Mouse (Mus musculus) hindbrain, embryonic 14.5 days (tissue): ENCODE measurements around the gene Oca2. TPM values are rescaled to one million over a fixed set of nuclear protein-coding genes. Genes with fewer than 3 reads are reported as not detected.

Experiments used
- ATAC-seq: fragments of 200-750 bp; cut with Nextera tagmentation; 2 replicates; pipeline ENCODE4 v1.8.0; 2017; ENCODE audit warnings: moderate number of reproducible peaks, mild to moderate bottlenecking, moderate TSS enrichment, moderate library complexity; ENCODE audit not compliant: low FRiP score
- DNase-seq: peaks from one replicate; pipeline ENCODE4 v3.0.0-alpha.2; 2015; ENCODE audit warnings: low spot score
- H3K27ac ChIP-seq: fragments of 300-500 bp; sonication (generic); 2 replicates; pipeline ENCODE4 v1.5.1; 2014; ENCODE audit warnings: mild to moderate bottlenecking, moderate library complexity
- H3K27me3 ChIP-seq: fragments of 300-500 bp; sonication (generic); 2 replicates; pipeline ENCODE4 v1.6.1; 2014; ENCODE audit warnings: mild to moderate bottlenecking, low read length, mixed read lengths; ENCODE audit not compliant: control insufficient read depth, insufficient read depth
- H3K36me3 ChIP-seq: fragments of 300-500 bp; sonication (generic); replicated peaks from 2 replicates; pipeline ENCODE4 v1.6.1; 2014; ENCODE audit not compliant: control insufficient read depth, insufficient read depth
- H3K4me1 ChIP-seq: fragments of 300-500 bp; sonication (generic); replicated peaks from 2 replicates; pipeline ENCODE4 v1.6.1; 2014; ENCODE audit warnings: antibody characterized with exemption, low read length, mixed read lengths; ENCODE audit not compliant: control insufficient read depth, insufficient read depth
- H3K4me2 ChIP-seq: fragments of 300-500 bp; sonication (generic); replicated peaks from 2 replicates; pipeline ENCODE4 v1.6.1; 2014; ENCODE audit warnings: mild to moderate bottlenecking, moderate library complexity
- H3K4me3 ChIP-seq: fragments of 300-500 bp; sonication (generic); replicated peaks from 2 replicates; pipeline ENCODE4 v1.5.1; 2014; ENCODE audit warnings: mild to moderate bottlenecking, low read length
- H3K9ac ChIP-seq: fragments of 300-500 bp; sonication (generic); 2 replicates; pipeline ENCODE4 v1.6.1; 2014
- H3K9me3 ChIP-seq: fragments of 300-500 bp; sonication (generic); 2 replicates; pipeline ENCODE4 v1.6.1; 2016; ENCODE audit warnings: low read length; ENCODE audit not compliant: control insufficient read depth
- WGBS: fragments of 180-500 bp; shearing (Covaris S2); extraction: QIAGEN DNeasy Blood & Tissue Kit; methylation state at CpG from one replicate; pipeline ENCODE4 v1.1.7; 2014; 5-methylcytosine and 5-hydroxymethylcytosine counted together
- polyA plus RNA-seq: library from polyadenylated mRNA; unstranded; fragments of >200 nt; fragmentation: Nextera tagmentation; extraction: Ambion mirVana; gene quantifications from 2 replicates; pipeline ENCODE4 v1.2.1, GENCODE M21; 2014

Oca2 gene
- polyA plus RNA-seq, 1 experiment from 2014 or later = 2.1 TPM

- no peak for ATAC-seq
- no peaks in the 10 kb centered on the region for H3K9me3 ChIP-seq
- DNase-seq = no peak
- peaks cover 27% of the 10 kb centered on the region for H3K36me3 ChIP-seq
- no peak overlapping the region for H3K9ac ChIP-seq
- WGBS = 78% methylated on average over 3 of the region's 3 CpGs
- H3K4me2 ChIP-seq = no peak overlapping the region
- H3K27me3 ChIP-seq = no peaks in the 10 kb centered on the region
- no peak overlapping the region for H3K27ac ChIP-seq
- H3K4me1 ChIP-seq = no peaks in the 10 kb centered on the region
- H3K4me3 ChIP-seq = no peak overlapping the region
Observed at GRCm38 (mm10) chr7:56236617-56237016, 2.9 kb upstream of the Oca2 start.

- Histone ChIP-seq H3K4me2 (no peak overlapping the region), H3K9ac (no peak overlapping the region), H3K27ac (no peak overlapping the region), H3K4me3 (no peak overlapping the region), H3K9me3 (no peaks in the 10 kb centered on the region), H3K4me1 (no peaks in the 10 kb centered on the region), H3K27me3 (no peaks in the 10 kb centered on the region), H3K36me3 (no peaks in the 10 kb centered on the region)
- DNase-seq = no peak
- 88% methylated on average over 10 of the region's 10 CpGs for WGBS
- no peak for ATAC-seq
Observed at GRCm38 (mm10) chr7:56254568-56254967, 15.0 kb downstream of the Oca2 start.

- no peak overlapping the region for H3K4me2 ChIP-seq
- no peaks in the 10 kb centered on the region for H3K36me3 ChIP-seq
- no peak overlapping the region for H3K27ac ChIP-seq
- no peak for ATAC-seq
- no peak for DNase-seq
- no peaks in the 10 kb centered on the region for H3K4me1 ChIP-seq
- no peak overlapping the region for H3K9ac ChIP-seq
- no peaks in the 10 kb centered on the region for H3K27me3 ChIP-seq
- H3K9me3 ChIP-seq = no peaks in the 10 kb centered on the region
- WGBS = 64% methylated on average over 3 of the region's 3 CpGs
- no peak overlapping the region for H3K4me3 ChIP-seq
Observed at GRCm38 (mm10) chr7:56257875-56258441, 18.4 kb downstream of the Oca2 start.

- no peak for ATAC-seq
- 76% methylated on average over 2 of the region's 2 CpGs for WGBS
- Histone ChIP-seq H3K4me2 (no peak overlapping the region), H3K27me3 (no peaks in the 10 kb centered on the region), H3K9ac (no peak overlapping the region), H3K27ac (no peak overlapping the region), H3K9me3 (no peaks in the 10 kb centered on the region), H3K4me1 (no peaks in the 10 kb centered on the region), H3K4me3 (no peak overlapping the region), H3K36me3 (no peaks in the 10 kb centered on the region)
- DNase-seq = no peak
Observed at GRCm38 (mm10) chr7:56277506-56277905, 37.9 kb downstream of the Oca2 start.

GRCm38 (mm10) chr7:56291468-56292115 is 52.0 kb downstream of the Oca2 start:
- Histone ChIP-seq H3K36me3 (no peaks in the 10 kb centered on the region), H3K27me3 (no peaks in the 10 kb centered on the region), H3K4me3 (no peak overlapping the region), H3K9ac (no peak overlapping the region), H3K9me3 (no peaks in the 10 kb centered on the region), H3K4me1 (no peaks in the 10 kb centered on the region), H3K4me2 (no peak overlapping the region), H3K27ac (no peak overlapping the region)
- WGBS = 35% methylated on average over 6 of the region's 6 CpGs
- ATAC-seq = peak; percentile 86
- DNase-seq = peak; percentile 93

- Histone ChIP-seq H3K27me3 (no peaks in the 10 kb centered on the region), H3K36me3 (no peaks in the 10 kb centered on the region), H3K4me2 (no peak overlapping the region), H3K9me3 (no peaks in the 10 kb centered on the region), H3K27ac (no peak overlapping the region), H3K4me1 (no peaks in the 10 kb centered on the region), H3K9ac (no peak overlapping the region), H3K4me3 (no peak overlapping the region)
- WGBS = 14% methylated on average over 1 of the region's 1 CpGs
- DNase-seq (no peak), ATAC-seq (no peak)
Observed at GRCm38 (mm10) chr7:56304408-56304807, 64.8 kb downstream of the Oca2 start.

GRCm38 (mm10) chr7:56314358-56314757 is 74.8 kb downstream of the Oca2 start:
- no peak overlapping the region for H3K4me2 ChIP-seq
- ATAC-seq (no peak), DNase-seq (no peak)
- no peak overlapping the region for H3K4me3 ChIP-seq
- H3K9me3 ChIP-seq = no peaks in the 10 kb centered on the region
- no peaks in the 10 kb centered on the region for H3K36me3 ChIP-seq
- WGBS = 74% methylated on average over 5 of the region's 5 CpGs
- H3K27me3 ChIP-seq = no peaks in the 10 kb centered on the region
- no peak overlapping the region for H3K9ac ChIP-seq
- H3K4me1 ChIP-seq = no peaks in the 10 kb centered on the region
- H3K27ac ChIP-seq = no peak overlapping the region

- no peak overlapping the region for H3K27ac ChIP-seq
- no peaks in the 10 kb centered on the region for H3K9me3 ChIP-seq
- H3K4me2 ChIP-seq = no peak overlapping the region
- H3K9ac ChIP-seq = no peak overlapping the region
- no peak overlapping the region for H3K4me3 ChIP-seq
- ATAC-seq (peak; percentile 55; the same call in 1 of the 2 replicates), DNase-seq (no peak)
- WGBS = 52% methylated on average over 7 of the region's 7 CpGs
- no peaks in the 10 kb centered on the region for H3K4me1 ChIP-seq
- no peaks in the 10 kb centered on the region for H3K27me3 ChIP-seq
- H3K36me3 ChIP-seq = no peaks in the 10 kb centered on the region
Observed at GRCm38 (mm10) chr7:56315630-56316529, 76.3 kb downstream of the Oca2 start.

GRCm38 (mm10) chr7:56327738-56328137 is 88.2 kb downstream of the Oca2 start:
- Histone ChIP-seq H3K27me3 (no peaks in the 10 kb centered on the region), H3K9me3 (no peaks in the 10 kb centered on the region), H3K36me3 (no peaks in the 10 kb centered on the region), H3K4me2 (no peak overlapping the region), H3K4me3 (no peak overlapping the region), H3K9ac (no peak overlapping the region), H3K4me1 (no peaks in the 10 kb centered on the region), H3K27ac (no peak overlapping the region)
- WGBS = 49% methylated on average over 4 of the region's 4 CpGs
- DNase-seq (no peak), ATAC-seq (no peak)
